Mouse (Mus musculus) liver, adult 2 months (tissue): Measurements from ENCODE around the gene Igsf9.

Source experiments
- CTCF ChIP-seq: fragments of 200-500 bp; IDR thresholded peaks from 2 replicates; pipeline ENCODE4 v1.5.1; 2011; ENCODE audit warnings: low read depth, low read length, control low read depth
- POLR2A ChIP-seq: fragments of 200-500 bp; IDR thresholded peaks from 2 replicates; pipeline ENCODE4 v1.6.1; 2011; ENCODE audit warnings: low read length, control low read depth; ENCODE audit not compliant: insufficient read depth; ENCODE audit errors: extremely low read depth

DNA sequence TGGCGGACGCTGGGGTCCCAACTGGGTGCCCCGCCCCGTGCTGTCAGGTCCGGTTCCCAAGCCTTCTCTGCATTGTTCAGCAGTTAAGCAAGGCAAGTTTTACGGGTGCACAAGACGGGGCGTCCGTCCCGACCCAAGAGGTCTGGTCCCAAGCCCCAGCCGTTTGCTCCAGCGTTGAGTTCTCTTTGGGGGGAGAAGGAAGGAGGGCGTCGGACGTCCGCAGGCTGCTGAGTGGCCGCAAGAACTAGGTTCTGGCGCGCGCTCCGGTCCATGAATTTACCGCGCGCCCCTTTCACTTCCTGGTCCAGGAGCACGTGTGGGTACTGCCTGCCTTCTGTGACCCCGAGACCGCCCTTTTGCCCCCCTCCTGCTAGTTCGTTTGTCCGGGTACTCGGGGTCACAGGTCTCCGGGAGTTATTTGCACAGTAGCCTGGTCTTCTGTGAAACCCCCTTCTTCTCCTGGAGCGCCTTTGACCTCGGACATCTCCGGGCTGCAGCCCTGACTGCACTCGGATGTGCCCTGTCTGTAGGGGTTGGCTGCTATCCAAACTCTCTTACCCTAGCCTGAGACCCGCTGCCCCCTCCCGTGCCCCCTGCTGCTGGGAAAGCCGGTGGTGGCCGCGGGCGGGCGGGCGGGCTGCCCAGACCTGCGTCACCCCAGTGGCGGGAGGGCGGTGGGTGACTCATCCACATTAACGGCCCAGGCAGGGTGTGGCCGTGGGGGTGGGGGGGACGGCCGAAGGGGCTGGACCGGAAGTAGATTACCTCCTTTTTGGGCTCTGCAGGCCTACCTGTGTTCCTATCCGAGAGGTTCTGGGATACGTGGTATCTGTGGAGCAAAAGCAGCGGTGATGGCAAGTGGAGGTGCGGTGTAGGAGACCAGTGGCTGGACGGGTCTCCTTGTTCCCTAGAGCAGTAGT, 19.1 kb downstream of the Igsf9 start:
- TF ChIP-seq CTCF (no peak), POLR2A (no peak)
